In the genomic region with DNA sequence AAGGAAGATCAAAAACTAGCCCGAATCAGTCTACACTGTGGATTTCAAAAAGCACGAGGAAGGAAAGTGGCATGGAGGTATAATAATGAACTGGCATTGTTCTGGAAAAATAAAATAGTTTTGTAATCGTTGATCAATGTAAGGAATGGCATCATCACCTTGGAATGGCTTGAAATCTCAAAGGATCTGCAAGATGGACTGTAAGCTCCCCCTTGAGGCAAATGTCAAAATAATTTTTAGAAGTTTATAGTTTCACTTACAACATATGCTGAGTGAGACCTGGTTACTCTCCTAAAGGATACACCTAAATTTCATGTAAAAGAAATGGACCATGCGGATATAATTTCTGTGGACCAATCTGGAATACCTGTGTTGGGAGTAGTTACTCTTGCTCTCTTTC, we compare ENCODE assay signal across 16 mouse cellular contexts. TPM values are rescaled to one million over a fixed set of nuclear protein-coding genes. Genes with fewer than 3 reads are reported as not detected.
DNase-seq lines count a peak whose midpoint lies in the region; ATAC-seq and TF ChIP-seq lines count a peak whose summit lies in the region.
"Had no signal": no experiment of that assay in that cellular context is flagged by ENCODE, and none has a peak within 500 bp of the region (broad histone marks: within the 10 kb centered on the region; RNA-seq: fewer than 3 reads in every experiment).

No protein-coding gene starts in this region.

- DNase-seq in forebrain, postnatal 0 days: peak; percentile 29
- no peak for DNase-seq in layer of hippocampus, adult 2 months (ENCODE audit: low spot score in 2 of 2)
- DNase-seq in layer of hippocampus, adult 9-10 months (ENCODE audit: low spot score): no peak
- peak; percentile 42 for DNase-seq in 416B (ENCODE audit: low read depth)
- no peak for DNase-seq in Patski (ENCODE audit: low read depth, low spot score)
- no peak for DNase-seq in right cerebral cortex, postnatal 14 days
- DNase-seq in ovary, postnatal 14 days (ENCODE audit: low spot score): no peak
- DNase-seq: cerebellum, adult 9-11 months; heart, adult 11 months; kidney, postnatal 25 days; layer of hippocampus, postnatal 36 days had no signal

- H3K4me3 ChIP-seq in forebrain, postnatal 0 days (ENCODE audit: low read depth, low read length): no peak overlapping the region
- no peak overlapping the region for H3K4me3 ChIP-seq in forebrain, embryonic 16.5 days (replicated peaks; ENCODE audit: low read length)
- no peak overlapping the region for H3K4me3 ChIP-seq in layer of hippocampus, adult 2 months
- H3K4me3 ChIP-seq: embryonic facial prominence, embryonic 15.5 days; lung, embryonic 15.5 days; megakaryocyte, embryonic 14.5 days had no signal

- WGBS in forebrain, postnatal 0 days: 62% methylated on average over 4 of the region's 4 CpGs
- WGBS in forebrain, embryonic 16.5 days: 69% methylated on average over 4 of the region's 4 CpGs

- TF ChIP-seq CTCF in forebrain, postnatal 0 days (IDR thresholded peaks at IDR 0.05; ENCODE audit: low read depth): peak; percentile 61
- TF ChIP-seq CTCF in layer of hippocampus, adult 2 months (conservative IDR thresholded peaks at IDR 0.05): peak; percentile 78
- peak; percentile 10 for TF ChIP-seq CTCF in Patski (IDR thresholded peaks at IDR 0.05)

- H3K36me3 ChIP-seq in forebrain, postnatal 0 days (ENCODE audit: insufficient read depth): no peaks in the 10 kb centered on the region
- no peaks in the 10 kb centered on the region for H3K36me3 ChIP-seq in forebrain, embryonic 16.5 days (ENCODE audit: control insufficient read depth, insufficient read depth)
- H3K36me3 ChIP-seq: embryonic facial prominence, embryonic 15.5 days; lung, embryonic 15.5 days had no signal

- CTCF ChIA-PET in Patski (lab: Charles Lee): no interaction called here

- POLR2A ChIA-PET in Patski (lab: Charles Lee): no interaction called here

- no peak overlapping the region for H3K9ac ChIP-seq in forebrain, postnatal 0 days
- no peak overlapping the region for H3K9ac ChIP-seq in forebrain, embryonic 16.5 days (replicated peaks; ENCODE audit: low read depth, low read length)
- H3K9ac ChIP-seq: embryonic facial prominence, embryonic 15.5 days; lung, embryonic 15.5 days had no signal

- in situ Hi-C loops in Patski (cut with MboI; ENCODE audit: low pct_unique_long_range_greater_than_20kb): loop anchor here (10.0 kb wide), 1 partner anchor 306 kb away; no protein-coding TSS in a partner anchor

- no peaks in the 10 kb centered on the region for H3K27me3 ChIP-seq in forebrain, postnatal 0 days (ENCODE audit: insufficient read depth, low read length)
- no peaks in the 10 kb centered on the region for H3K27me3 ChIP-seq in forebrain, embryonic 16.5 days (replicated peaks; ENCODE audit: control insufficient read depth, insufficient read depth, low read length)
- H3K27me3 ChIP-seq in Patski: peaks cover 6% of the 10 kb centered on the region
- H3K27me3 ChIP-seq: embryonic facial prominence, embryonic 15.5 days; lung, embryonic 15.5 days; megakaryocyte, embryonic 14.5 days had no signal

- no peaks in the 10 kb centered on the region for H3K4me1 ChIP-seq in forebrain, postnatal 0 days (ENCODE audit: insufficient read depth)
- H3K4me1 ChIP-seq in forebrain, embryonic 16.5 days (replicated peaks; ENCODE audit: control insufficient read depth, insufficient read depth, low read length): no peaks in the 10 kb centered on the region; the same call in 1 of the 2 replicates
- H3K4me1 ChIP-seq: embryonic facial prominence, embryonic 15.5 days; lung, embryonic 15.5 days; megakaryocyte, embryonic 14.5 days had no signal

- H3K4me2 ChIP-seq in forebrain, postnatal 0 days (ENCODE audit: low read depth): no peak overlapping the region
- H3K4me2 ChIP-seq in forebrain, embryonic 16.5 days (ENCODE audit: low read length): no peak overlapping the region
- H3K4me2 ChIP-seq: embryonic facial prominence, embryonic 15.5 days; lung, embryonic 15.5 days had no signal

- no peak overlapping the region for H3K27ac ChIP-seq in forebrain, postnatal 0 days (ENCODE audit: low read depth, low read length)
- no peak overlapping the region for H3K27ac ChIP-seq in forebrain, embryonic 16.5 days (ENCODE audit: low read length)
- no peak overlapping the region for H3K27ac ChIP-seq in layer of hippocampus, adult 2 months
- H3K27ac ChIP-seq: embryonic facial prominence, embryonic 15.5 days; lung, embryonic 15.5 days had no signal

- H3K9me3 ChIP-seq in forebrain, postnatal 0 days (ENCODE audit: low read length): no peaks in the 10 kb centered on the region
- H3K9me3 ChIP-seq in forebrain, embryonic 16.5 days (ENCODE audit: control insufficient read depth, low read length): no peaks in the 10 kb centered on the region
- H3K9me3 ChIP-seq: embryonic facial prominence, embryonic 15.5 days; lung, embryonic 15.5 days; megakaryocyte, embryonic 14.5 days had no signal

- no peak for ATAC-seq in forebrain, postnatal 0 days
- no peak for ATAC-seq in forebrain, embryonic 16.5 days
- no peak for ATAC-seq in Patski
- ATAC-seq: CD4-positive, CD25-positive, alpha-beta regulatory T cell, adult 4 months had no signal

RNA-seq across cellular contexts. Expression of a gene that starts 19.6 kb away (rescaled TPM):
- total RNA-seq in forebrain, postnatal 0 days (2014; rRNA removed): 12.0 and 14.0 TPM in 2 replicates
- polyA plus RNA-seq in forebrain, postnatal 0 days (2015; fragmentation: Nextera tagmentation; extraction: Ambion mirVana): 8.8 and 13.3 TPM in 2 replicates
- 8.8 and 10.6 TPM in 2 replicates for polyA plus RNA-seq in forebrain, embryonic 16.5 days (2015; fragmentation: Nextera tagmentation; extraction: Ambion mirVana)
- total RNA-seq in layer of hippocampus, adult 2 months (2021): under 1 TPM; 0.20 to 0.61 TPM
- polyA plus RNA-seq in Patski (2021): not detected
- polyA plus RNA-seq: CD4-positive, CD25-positive, alpha-beta regulatory T cell, adult 4 months had no signal

Comparison
In these comparisons a context has a peak if more than half of its experiments do, and no peak if none do; other contexts are left out.
1. DNase-seq: peak in forebrain, postnatal 0 days (single experiment) and 416B (single experiment); none in layer of hippocampus, adult 2 months (0 of 2), layer of hippocampus, adult 9-10 months (single experiment), Patski (single experiment), right cerebral cortex, postnatal 14 days (single experiment) and ovary, postnatal 14 days (single experiment).
2. CTCF ChIP-seq: peak in every context shown above with its lines; median percentile 78 in layer of hippocampus, adult 2 months; 61 in forebrain, postnatal 0 days; 10 in Patski.